Comparison of ENCODE assay signal across 8 mouse cellular contexts in genomic region chr10:63338914-63339643, GRCm38 (mm10). TPM values are rescaled to one million over a fixed set of nuclear protein-coding genes. Genes with fewer than 3 reads are reported as not detected.
DNase-seq lines count a peak whose midpoint lies in the region; ATAC-seq lines count a peak whose summit lies in the region.

No protein-coding gene starts in this region.

- H3K4me3 ChIP-seq in hindbrain, embryonic 13.5 days = peak overlapping the region; percentile 82

- no peaks in the 10 kb centered on the region for H3K9me3 ChIP-seq in hindbrain, embryonic 13.5 days

- peaks cover 5% of the 10 kb centered on the region; the same call in 1 of the 2 replicates for H3K36me3 ChIP-seq in hindbrain, embryonic 13.5 days

- peaks cover 3% of the 10 kb centered on the region; the same call in 1 of the 2 replicates for H3K27me3 ChIP-seq in hindbrain, embryonic 13.5 days

- H3K27ac ChIP-seq in hindbrain, embryonic 13.5 days = peak overlapping the region; percentile 95

- peaks cover 20% of the 10 kb centered on the region for H3K4me1 ChIP-seq in hindbrain, embryonic 13.5 days (replicated peaks)

- WGBS in hindbrain, embryonic 13.5 days = under 1% methylated on average over 41 of the region's 74 CpGs

- DNase-seq in R1 (ENCODE audit: low read depth, low spot score) = peak; percentile 92
- DNase-seq in cerebellum, postnatal 14 days = peak; percentile 95 to 97
- DNase-seq in frontal cortex, postnatal 14 days (ENCODE audit: low spot score in 2 of 2) = peak; percentile 52 to 66
- peak; percentile 79 to 80 for DNase-seq in layer of hippocampus, postnatal 25 days (ENCODE audit: extremely low spot score in 1 of 2, low spot score in 1 of 2)
- peak; percentile 93 for DNase-seq in lung, postnatal 14 days
- peak; percentile 92 for DNase-seq in ovary, postnatal 36 days (ENCODE audit: low spot score)
- DNase-seq in thymus, postnatal 14 days = peak; percentile 91

- H3K9ac ChIP-seq in hindbrain, embryonic 13.5 days = peak overlapping the region; percentile 92

- ATAC-seq in hindbrain, embryonic 13.5 days (ENCODE audit: low FRiP score) = peak; percentile 98

- peak overlapping the region; percentile 68 for H3K4me2 ChIP-seq in hindbrain, embryonic 13.5 days

RNA-seq across cellular contexts. Expression of gene Sirt1, which starts 42.4 kb away (rescaled TPM):
- 4.8 and 5.8 TPM in 2 replicates for polyA plus RNA-seq in hindbrain, embryonic 13.5 days (2015; fragmentation: Nextera tagmentation; extraction: Ambion mirVana)
- total RNA-seq in layer of hippocampus, postnatal 25 days (2021) = 10 to 100 TPM; 12.5 to 14.2 TPM

RNA-seq across cellular contexts. Expression of gene Dnajc12, which starts 43.2 kb away (rescaled TPM):
- 19.2 and 20.6 TPM in 2 replicates for polyA plus RNA-seq in hindbrain, embryonic 13.5 days (2015; fragmentation: Nextera tagmentation; extraction: Ambion mirVana)
- total RNA-seq in layer of hippocampus, postnatal 25 days (2021) = 10 to 100 TPM; 15.6 to 18.2 TPM

Comparison
In these comparisons a context has a peak if more than half of its experiments do, and no peak if none do; other contexts are left out.
1. Peak in every context shown above with its lines: DNase-seq, ATAC-seq, H3K4me3 ChIP-seq and H3K27ac ChIP-seq.